Mouse (Mus musculus): ENCODE measurements around the gene Phlda3. TPM values are rescaled to one million over a fixed set of nuclear protein-coding genes. Genes with fewer than 3 reads are reported as not detected.

Gene Phlda3
- polyA plus RNA-seq, 1 experiment from 2014 or later, result 82.0 TPM

- no peaks in the 10 kb centered on the region for H3K9me3 ChIP-seq (ENCODE audit: low read length)
- no peak overlapping the region for H3K27ac ChIP-seq (ENCODE audit: low read length)
- DNase-seq (ENCODE audit: low spot score) (no peak), ATAC-seq (no peak)
- no peak overlapping the region for H3K9ac ChIP-seq (replicated peaks; ENCODE audit: low read depth)
- no peak overlapping the region for H3K4me3 ChIP-seq (ENCODE audit: low read depth, low read length)
- no peak overlapping the region for H3K4me2 ChIP-seq (replicated peaks; ENCODE audit: low read depth, low read length)
- no peaks in the 10 kb centered on the region for H3K36me3 ChIP-seq (ENCODE audit: insufficient read depth, low read length)
- 83% methylated on average over 5 of the region's 5 CpGs for WGBS
- H3K4me1 ChIP-seq (ENCODE audit: insufficient read depth, low read depth, low read length), result peaks cover 11% of the 10 kb centered on the region; the same call in 1 of the 2 replicates
- TF ChIP-seq CTCF (IDR thresholded peaks at IDR 0.05) (no peak), EP300 (IDR thresholded peaks at IDR 0.05) (no peak)
- H3K27me3 ChIP-seq (replicated peaks; ENCODE audit: insufficient read depth, low read length), result no peaks in the 10 kb centered on the region
These were observed 4.2 kb upstream of the Phlda3 start for GRCm38 (mm10) chr1:135761728-135762127.

GRCm38 (mm10) chr1:135763503-135764205 lies 2.3 kb upstream of the Phlda3 start:
- TF ChIP-seq CTCF (IDR thresholded peaks at IDR 0.05), result no peak
- peak; percentile 72; the same call in 1 of the 2 replicates for TF ChIP-seq EP300 (IDR thresholded peaks at IDR 0.05)
- Histone ChIP-seq H3K36me3 (ENCODE audit: insufficient read depth, low read length) (no peaks in the 10 kb centered on the region), H3K9ac (replicated peaks; ENCODE audit: low read depth) (no peak overlapping the region), H3K4me2 (replicated peaks; ENCODE audit: low read depth, low read length) (no peak overlapping the region), H3K4me3 (ENCODE audit: low read depth, low read length) (no peak overlapping the region), H3K9me3 (ENCODE audit: low read length) (no peaks in the 10 kb centered on the region), H3K27ac (ENCODE audit: low read length) (peak overlapping the region; percentile 73), H3K27me3 (replicated peaks; ENCODE audit: insufficient read depth, low read length) (no peaks in the 10 kb centered on the region), H3K4me1 (ENCODE audit: insufficient read depth, low read depth, low read length) (peaks cover 14% of the 10 kb centered on the region; the same call in 1 of the 2 replicates)
- 55% methylated on average over 9 of the region's 9 CpGs for WGBS
- ATAC-seq (peak; percentile 65), DNase-seq (ENCODE audit: low spot score) (peak; percentile 79)

DNA sequence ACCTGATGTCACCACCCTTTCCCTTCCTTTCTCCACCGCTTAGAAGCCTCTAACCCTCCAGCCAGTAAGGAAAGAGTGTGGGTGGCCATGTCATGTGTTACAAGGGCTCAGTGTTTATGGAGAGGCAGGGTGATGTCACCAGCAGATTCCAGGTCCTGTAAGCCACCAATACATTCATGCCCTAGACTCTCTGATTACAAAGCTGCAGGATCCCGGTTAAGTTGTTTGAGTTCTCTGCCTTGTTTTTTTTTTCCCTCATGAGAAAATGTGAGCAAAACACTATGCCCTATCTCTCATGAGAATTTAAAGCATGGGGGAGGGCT lies 1.8 kb upstream of the Phlda3 start:
- DNase-seq (ENCODE audit: low spot score) (peak; percentile 41), ATAC-seq (no peak)
- Histone ChIP-seq H3K4me1 (ENCODE audit: insufficient read depth, low read depth, low read length) (peaks cover 14% of the 10 kb centered on the region; the same call in 1 of the 2 replicates), H3K27me3 (replicated peaks; ENCODE audit: insufficient read depth, low read length) (no peaks in the 10 kb centered on the region), H3K4me2 (replicated peaks; ENCODE audit: low read depth, low read length) (no peak overlapping the region), H3K27ac (ENCODE audit: low read length) (peak overlapping the region; percentile 73), H3K9me3 (ENCODE audit: low read length) (no peaks in the 10 kb centered on the region), H3K36me3 (ENCODE audit: insufficient read depth, low read length) (no peaks in the 10 kb centered on the region), H3K4me3 (ENCODE audit: low read depth, low read length) (no peak overlapping the region), H3K9ac (replicated peaks; ENCODE audit: low read depth) (no peak overlapping the region)
- 44% methylated on average over 2 of the region's 2 CpGs for WGBS
- TF ChIP-seq EP300 (IDR thresholded peaks at IDR 0.05), result no peak
- TF ChIP-seq CTCF (IDR thresholded peaks at IDR 0.05), result no peak

DNA sequence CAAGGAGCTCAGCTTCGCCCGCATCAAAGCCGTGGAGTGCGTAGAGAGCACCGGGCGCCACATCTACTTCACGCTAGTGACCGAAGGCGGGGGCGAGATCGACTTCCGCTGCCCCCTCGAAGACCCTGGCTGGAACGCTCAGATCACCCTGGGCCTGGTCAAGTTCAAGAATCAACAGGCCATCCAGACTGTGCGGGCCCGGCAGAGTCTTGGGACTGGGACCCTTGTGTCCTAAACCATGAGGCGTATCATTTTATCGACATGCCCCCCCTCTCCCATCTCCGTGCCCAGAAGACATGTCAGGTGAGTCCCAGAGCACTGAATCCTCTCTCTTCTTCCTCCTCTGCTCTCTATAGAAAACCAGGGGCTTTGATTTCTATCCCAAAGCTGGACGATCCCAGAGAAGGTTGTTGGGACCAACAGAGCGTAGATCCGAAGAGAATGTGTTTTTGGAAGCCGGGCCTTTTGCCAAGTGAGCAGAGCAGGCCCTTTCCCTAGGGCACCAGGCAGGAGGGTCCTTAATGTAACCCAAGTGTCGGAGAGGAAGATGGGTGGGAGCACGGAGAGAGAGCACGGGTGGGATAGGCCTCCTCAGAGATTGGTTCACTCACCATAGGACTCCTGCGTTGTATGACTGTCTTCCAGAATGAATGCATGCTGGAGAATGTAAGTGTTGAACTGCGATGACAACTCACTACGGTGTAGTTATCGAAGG lies 830 bp downstream of the Phlda3 start:
- Histone ChIP-seq H3K36me3 (ENCODE audit: insufficient read depth, low read length) (no peaks in the 10 kb centered on the region), H3K27me3 (replicated peaks; ENCODE audit: insufficient read depth, low read length) (no peaks in the 10 kb centered on the region), H3K9me3 (ENCODE audit: low read length) (no peaks in the 10 kb centered on the region), H3K4me2 (replicated peaks; ENCODE audit: low read depth, low read length) (peak overlapping the region; percentile 90), H3K27ac (ENCODE audit: low read length) (peak overlapping the region; percentile 88), H3K4me1 (ENCODE audit: insufficient read depth, low read depth, low read length) (peaks cover 14% of the 10 kb centered on the region; the same call in 1 of the 2 replicates), H3K9ac (replicated peaks; ENCODE audit: low read depth) (peak overlapping the region; percentile 85), H3K4me3 (ENCODE audit: low read depth, low read length) (peak overlapping the region; percentile 67)
- WGBS, result 12% methylated on average over 30 of the region's 30 CpGs
- DNase-seq (ENCODE audit: low spot score) (no peak), ATAC-seq (no peak)
- no peak for TF ChIP-seq EP300 (IDR thresholded peaks at IDR 0.05)

DNA sequence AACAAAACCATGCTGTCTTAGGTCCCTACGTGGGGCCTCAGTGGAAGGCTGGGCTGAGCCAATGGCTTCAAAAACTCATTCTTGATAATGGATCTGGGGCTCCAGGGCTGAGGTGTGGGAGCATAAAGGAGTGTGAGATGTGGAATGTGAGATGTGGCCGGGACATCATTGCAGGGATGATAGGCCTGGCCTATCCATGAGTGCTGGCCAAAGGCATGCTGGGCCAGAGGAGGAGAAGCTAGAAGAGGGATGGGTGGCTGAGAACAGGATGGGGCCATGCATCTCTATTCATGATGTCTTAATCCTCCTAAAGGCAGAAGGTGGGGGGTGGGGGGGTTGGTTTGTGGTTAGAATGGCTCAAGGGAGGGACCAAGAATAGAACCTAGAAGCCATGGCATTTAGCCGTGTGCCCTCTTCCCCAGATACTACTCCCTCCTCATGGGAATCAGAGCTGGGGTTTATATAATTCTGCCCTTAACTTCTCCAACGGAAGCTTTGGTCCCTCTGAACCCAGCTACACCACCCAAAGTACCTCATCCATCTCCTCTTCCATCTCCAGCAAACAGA lies 1.5 kb downstream of the Phlda3 start:
- H3K27me3 ChIP-seq (replicated peaks; ENCODE audit: insufficient read depth, low read length), result no peaks in the 10 kb centered on the region
- no peak for TF ChIP-seq CTCF (IDR thresholded peaks at IDR 0.05)
- TF ChIP-seq EP300 (IDR thresholded peaks at IDR 0.05), result no peak
- no peaks in the 10 kb centered on the region for H3K9me3 ChIP-seq (ENCODE audit: low read length)
- peak overlapping the region; percentile 67 for H3K4me3 ChIP-seq (ENCODE audit: low read depth, low read length)
- ATAC-seq (no peak), DNase-seq (ENCODE audit: low spot score) (no peak)
- WGBS, result 47% methylated on average over 4 of the region's 4 CpGs
- no peaks in the 10 kb centered on the region for H3K36me3 ChIP-seq (ENCODE audit: insufficient read depth, low read length)
- peak overlapping the region; percentile 85 for H3K9ac ChIP-seq (replicated peaks; ENCODE audit: low read depth)
- H3K27ac ChIP-seq (ENCODE audit: low read length), result no peak overlapping the region
- peaks cover 14% of the 10 kb centered on the region; the same call in 1 of the 2 replicates for H3K4me1 ChIP-seq (ENCODE audit: insufficient read depth, low read depth, low read length)
- H3K4me2 ChIP-seq (replicated peaks; ENCODE audit: low read depth, low read length), result peak overlapping the region; percentile 90

GRCm38 (mm10) chr1:135768400-135768799 lies 2.5 kb downstream of the Phlda3 start:
- H3K27me3 ChIP-seq (replicated peaks; ENCODE audit: insufficient read depth, low read length), result no peaks in the 10 kb centered on the region
- no peaks in the 10 kb centered on the region for H3K36me3 ChIP-seq (ENCODE audit: insufficient read depth, low read length)
- no peak for DNase-seq (ENCODE audit: low spot score)
- TF ChIP-seq EP300 (IDR thresholded peaks at IDR 0.05) (no peak), CTCF (IDR thresholded peaks at IDR 0.05) (no peak)
- 0 out of 2 replicates have a peak overlapping the region, but pooled peaks have one; percentile 17 for H3K4me2 ChIP-seq (replicated peaks; ENCODE audit: low read depth, low read length)
- ATAC-seq, result no peak
- no peak overlapping the region; the same call in 1 of the 2 replicates for H3K4me3 ChIP-seq (ENCODE audit: low read depth, low read length)
- H3K27ac ChIP-seq (ENCODE audit: low read length), result no peak overlapping the region
- H3K9me3 ChIP-seq (ENCODE audit: low read length), result no peaks in the 10 kb centered on the region
- peaks cover 14% of the 10 kb centered on the region; the same call in 1 of the 2 replicates for H3K4me1 ChIP-seq (ENCODE audit: insufficient read depth, low read depth, low read length)
- WGBS, result 85% methylated on average over 2 of the region's 2 CpGs
- no peak overlapping the region for H3K9ac ChIP-seq (replicated peaks; ENCODE audit: low read depth)
